Mouse (Mus musculus) stomach, postnatal 0 days (tissue): ENCODE measurements at regions not wholly inside any gene's neighbourhood (a gene's known extent, or its start where the extent isn't known, plus 50 kb on each side); places are given as distances from the start of the nearest gene placed in this dataset.

Experiments
- CTCF ChIP-seq: IDR thresholded peaks from 2 replicates; pipeline ENCODE4 v1.5.1; 2016; ENCODE audit warnings: antibody characterized with exemption, low read depth, mild to moderate bottlenecking, moderate library complexity
- EP300 ChIP-seq: optimal IDR thresholded peaks from 2 replicates; pipeline ENCODE3; 2016; ENCODE audit warnings: antibody characterized with exemption

- TF ChIP-seq CTCF = no peak
- no peak for TF ChIP-seq EP300
These were observed 246.0 kb downstream of the Tmem114 start for GRCm38 (mm10) chr16:8178946-8179345.
